Mouse (Mus musculus) heart, adult 2 months (tissue): ENCODE data around the gene Psmd9. TPM values are rescaled to one million over a fixed set of nuclear protein-coding genes. Genes with fewer than 3 reads are reported as not detected.
"Not testable (repeated sequence)": the region's sequence is repeated elsewhere in the genome, so short reads cannot be mapped to it uniquely, and the experiment has no call there.

Source experiments
- DNase-seq, 2 experiments: peaks; one replicate each; pipeline ENCODE4 v3.0.0; 2021
- H3K27ac ChIP-seq: fragments of 200-600 bp; 2 replicates; pipeline ENCODE4 v1.8.1; 2022
- H3K27me3 ChIP-seq: fragments of 200-500 bp; 2 replicates; pipeline ENCODE4 v1.6.1; 2012; ENCODE audit warnings: mild to moderate bottlenecking, low read length, inconsistent platforms, mixed read lengths; ENCODE audit not compliant: control insufficient read depth, insufficient read depth
- H3K36me3 ChIP-seq: fragments of 200-500 bp; 2 replicates; pipeline ENCODE4 v1.6.1; 2012; ENCODE audit warnings: low read length, inconsistent platforms; ENCODE audit not compliant: control insufficient read depth, insufficient read depth
- H3K4me1 ChIP-seq: fragments of 200-500 bp; 2 replicates; pipeline ENCODE4 v1.6.1; 2011; ENCODE audit warnings: low read length; ENCODE audit not compliant: control insufficient read depth, insufficient read depth
- H3K4me3 ChIP-seq: fragments of 200-600 bp; 2 replicates; pipeline ENCODE4 v1.8.1; 2022
- H3K79me2 ChIP-seq: fragments of 200-500 bp; replicated peaks from 2 replicates; pipeline ENCODE4 v1.6.1; 2012; ENCODE audit warnings: mild to moderate bottlenecking, inconsistent platforms, low read length, moderate library complexity, mixed read lengths; ENCODE audit not compliant: control insufficient read depth, insufficient read depth
- H3K9ac ChIP-seq: fragments of 200-500 bp; 2 replicates; pipeline ENCODE4 v1.6.1; 2012; ENCODE audit warnings: low read depth, mild to moderate bottlenecking, control low read depth, inconsistent platforms, low read length, mixed read lengths
- CTCF ChIP-seq: fragments of 200-600 bp; IDR thresholded peaks from 2 replicates; pipeline ENCODE4 v1.8.1; 2022; ENCODE audit warnings: antibody characterized with exemption, mild to moderate bottlenecking, moderate library complexity
- EP300 ChIP-seq: fragments of 200-500 bp; IDR thresholded peaks from 2 replicates; pipeline ENCODE4 v1.6.1; 2011; ENCODE audit warnings: low read depth, low read length, control low read depth; ENCODE audit not compliant: insufficient read depth
- POLR2A ChIP-seq: fragments of 200-500 bp; IDR thresholded peaks from 2 replicates; pipeline ENCODE4 v1.6.1; 2011; ENCODE audit warnings: mild to moderate bottlenecking, low read depth, low read length, control low read depth; ENCODE audit not compliant: insufficient read depth
- WGBS: fragments of 180-500 bp; shearing (Covaris S2); methylation state at CpG from one replicate; pipeline ENCODE4 v1.1.7; 2018; 5-methylcytosine and 5-hydroxymethylcytosine counted together
- intact Hi-C: fragments of 180-260 bp; cut with DNase I; formaldehyde crosslinking; loops from one replicate; pipeline ENCODE4 v1.15.1; 2025
- polyA plus RNA-seq: library from polyadenylated mRNA; depleted of rRNA; stranded (reverse); fragments of >200 nt; gene quantifications from 2 replicates; pipeline ENCODE4 v1.2.3, GENCODE M21; 2012
- total RNA-seq, 2 experiments: library from RNA; stranded (reverse); gene quantifications; 2 replicates each; pipeline ENCODE4 v1.2.3; 2021

Psmd9 gene
- total and polyA plus RNA-seq, 3 experiments = 13.3 to 16.4 (median 14.8) TPM

- TF ChIP-seq POLR2A (no peak), CTCF (no peak), EP300 (no peak)
- no peaks in the 10 kb centered on the region for H3K4me1 ChIP-seq
- 49% methylated on average over 4 of the region's 4 CpGs for WGBS
- intact Hi-C loops = no loop called here
- no peak for DNase-seq
- no peaks in the 10 kb centered on the region for H3K27me3 ChIP-seq
- no peak overlapping the region for H3K4me3 ChIP-seq
- H3K9ac ChIP-seq = no peak overlapping the region
- H3K79me2 ChIP-seq = no peaks in the 10 kb centered on the region
- no peak overlapping the region for H3K27ac ChIP-seq
- no peaks in the 10 kb centered on the region for H3K36me3 ChIP-seq
Measured at GRCm38 (mm10) chr5:123223051-123223410, 53.8 kb downstream of the Psmd9 start.

GRCm38 (mm10) chr5:123223861-123224260 is 54.6 kb downstream of the Psmd9 start:
- intact Hi-C loops, H3K27ac ChIP-seq, H3K4me3 ChIP-seq, H3K27me3 ChIP-seq, H3K79me2 ChIP-seq, DNase-seq, H3K9ac ChIP-seq, H3K36me3 ChIP-seq, H3K4me1 ChIP-seq: not testable (repeated sequence)
- WGBS = 53% methylated on average over 6 of the region's 6 CpGs

GRCm38 (mm10) chr5:123226851-123227250 is 57.6 kb downstream of the Psmd9 start:
- no peak overlapping the region for H3K4me3 ChIP-seq
- no peaks in the 10 kb centered on the region for H3K27me3 ChIP-seq
- H3K27ac ChIP-seq = no peak overlapping the region
- peaks cover 2% of the 10 kb centered on the region for H3K4me1 ChIP-seq
- no peak for TF ChIP-seq EP300
- no peak for TF ChIP-seq POLR2A
- TF ChIP-seq CTCF = no peak
- no peak overlapping the region for H3K9ac ChIP-seq
- peaks cover 1% of the 10 kb centered on the region for H3K79me2 ChIP-seq
- WGBS = 85% methylated on average over 7 of the region's 7 CpGs
- DNase-seq = no peak
- no peaks in the 10 kb centered on the region for H3K36me3 ChIP-seq
- intact Hi-C loops = loop anchor here (5.0 kb wide), 1 partner anchor 150 kb away; no protein-coding TSS in a partner anchor

DNA sequence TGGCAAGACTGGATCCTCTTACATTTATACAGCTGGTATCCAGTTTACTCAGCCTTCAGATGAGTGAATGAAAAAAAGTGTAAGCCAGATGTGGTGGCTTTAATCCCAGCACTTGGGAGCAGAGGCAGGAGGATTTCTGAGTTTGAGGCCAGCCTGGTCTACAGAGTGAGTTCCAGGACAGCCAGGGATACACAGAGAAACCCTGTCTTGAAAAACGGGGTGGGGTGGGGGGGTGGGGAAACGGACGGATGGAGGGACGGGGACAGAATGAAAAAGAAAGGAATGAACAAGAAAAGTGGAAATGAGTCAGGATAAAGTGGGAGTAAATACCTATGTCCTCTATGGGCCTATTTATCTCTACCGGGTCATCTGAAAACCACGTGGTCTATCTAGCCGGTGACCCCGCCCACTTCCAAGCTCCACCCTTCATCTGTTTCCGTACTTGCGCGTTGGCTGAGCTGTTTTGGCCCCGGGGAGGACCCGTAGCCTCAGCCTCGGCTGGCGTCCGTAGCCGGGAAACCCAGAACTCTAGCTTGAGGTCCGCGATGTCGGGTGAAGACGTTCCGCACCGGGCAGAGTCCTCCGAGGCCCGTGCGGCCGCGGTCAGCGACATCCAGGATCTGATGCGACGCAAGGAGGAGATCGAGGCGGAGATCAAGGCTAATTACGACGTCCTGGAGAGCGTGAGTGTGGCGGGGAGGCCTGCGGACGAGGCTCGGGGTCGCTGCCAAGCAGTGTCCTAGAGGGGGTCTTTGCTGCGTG is 58.7 kb downstream of the Psmd9 start:
- 2% methylated on average over 42 of the region's 42 CpGs for WGBS
- intact Hi-C loops = loop anchor here (5.0 kb wide), 1 partner anchor 151 kb away; no protein-coding TSS in a partner anchor
- no peak for TF ChIP-seq CTCF
- TF ChIP-seq EP300 = 0 out of 2 replicates have a peak, but pooled peaks have one; percentile 34
- TF ChIP-seq POLR2A = peak; percentile 57
- Histone ChIP-seq H3K27ac (peak overlapping the region; percentile 77), H3K4me3 (peak overlapping the region; percentile 79), H3K36me3 (no peaks in the 10 kb centered on the region), H3K79me2 (peaks cover 1% of the 10 kb centered on the region), H3K27me3 (no peaks in the 10 kb centered on the region), H3K4me1 (peaks cover 2% of the 10 kb centered on the region), H3K9ac (peak overlapping the region; percentile 91)
- DNase-seq = peak; percentile 94 to 95

DNA sequence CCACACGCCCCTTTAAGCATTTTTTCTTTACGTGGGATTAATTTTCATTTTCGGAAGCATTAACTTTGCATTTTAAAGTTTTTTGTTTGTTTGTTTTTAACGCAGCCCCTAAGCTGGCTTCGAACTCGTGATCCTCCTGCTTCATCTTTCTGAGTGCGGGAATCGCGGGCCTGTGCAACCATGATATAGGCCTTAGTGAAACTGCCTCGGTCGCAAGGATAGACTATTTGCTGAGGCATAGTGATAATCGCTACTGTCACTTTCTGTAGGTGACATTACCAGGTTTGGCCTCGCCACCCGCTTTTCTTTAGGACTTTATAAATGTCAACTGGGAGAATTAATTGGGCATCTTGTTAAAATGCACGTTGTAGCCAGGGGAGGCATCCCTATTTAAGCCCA is 59.3 kb downstream of the Psmd9 start:
- intact Hi-C loops = loop anchor here (5.0 kb wide), 1 partner anchor 151 kb away; no protein-coding TSS in a partner anchor
- no peak for TF ChIP-seq POLR2A
- no peak for TF ChIP-seq CTCF
- no peak for TF ChIP-seq EP300

GRCm38 (mm10) chr5:123229296-123229695 is 60.1 kb downstream of the Psmd9 start:
- TF ChIP-seq CTCF (no peak), POLR2A (no peak), EP300 (no peak)

More for the DNA sequence above, 59.3 kb downstream of the Psmd9 start:
- peaks cover 2% of the 10 kb centered on the region for H3K4me1 ChIP-seq
- no peaks in the 10 kb centered on the region for H3K27me3 ChIP-seq
- no peaks in the 10 kb centered on the region for H3K36me3 ChIP-seq
- 8% methylated on average over 15 of the region's 15 CpGs for WGBS
- H3K9ac ChIP-seq = peak overlapping the region; percentile 91
- H3K27ac ChIP-seq = peak overlapping the region; percentile 77
- no peak for DNase-seq
- H3K79me2 ChIP-seq = peaks cover 1% of the 10 kb centered on the region
- H3K4me3 ChIP-seq = peak overlapping the region; percentile 79

More at GRCm38 (mm10) chr5:123229296-123229695, 60.1 kb downstream of the Psmd9 start:
- H3K9ac ChIP-seq = peak overlapping the region; percentile 35; the same call in 1 of the 2 replicates
- H3K79me2 ChIP-seq = peaks cover 1% of the 10 kb centered on the region
- DNase-seq = no peak
- H3K27me3 ChIP-seq = no peaks in the 10 kb centered on the region
- intact Hi-C loops = loop anchor here (5.0 kb wide), 1 partner anchor 152 kb away; no protein-coding TSS in a partner anchor
- H3K27ac ChIP-seq = no peak overlapping the region
- no peak overlapping the region for H3K4me3 ChIP-seq
- 81% methylated on average over 6 of the region's 6 CpGs for WGBS
- peaks cover 2% of the 10 kb centered on the region for H3K4me1 ChIP-seq
- no peaks in the 10 kb centered on the region for H3K36me3 ChIP-seq
